In genomic region chr6:54811546-54812250, GRCm38 (mm10) we compare ENCODE assay signal across 9 mouse cellular contexts. TPM values are rescaled to one million over a fixed set of nuclear protein-coding genes. Genes with fewer than 3 reads are reported as not detected.
A peak's percentile ranks its signal among the peaks of the same experiment; 100 is the strongest.
DNase-seq lines count a peak whose midpoint lies in the region; ATAC-seq and TF ChIP-seq lines count a peak whose summit lies in the region.
"Had no signal": no experiment of that assay in that cellular context is flagged by ENCODE, and none has a peak within 500 bp of the region (broad histone marks: within the 10 kb centered on the region; RNA-seq: fewer than 3 reads in every experiment).

No protein-coding gene starts in this region.

- DNase-seq in midbrain, embryonic 11.5 days (ENCODE audit: low spot score, missing footprints), result peak; percentile 60
- DNase-seq in cerebellum, adult 11-12 months, result peak; percentile 51
- DNase-seq in gastrocnemius, postnatal 4 days (ENCODE audit: low spot score in 2 of 2), result peak; percentile 23 to 50
- peak; percentile 76 for DNase-seq in kidney, postnatal 14 days
- DNase-seq in lung, postnatal 0 days (ENCODE audit: low spot score), result peak; percentile 83
- DNase-seq in skeletal muscle tissue, adult 2 months (ENCODE audit: low read depth, low spot score), result peak; percentile 60
- DNase-seq in thymus, postnatal 0 days (ENCODE audit: low spot score), result no peak

- no peak overlapping the region for H3K4me2 ChIP-seq in midbrain, embryonic 11.5 days
- no peak overlapping the region for H3K4me2 ChIP-seq in midbrain, embryonic 13.5 days (replicated peaks)
- peak overlapping the region; percentile 28 for H3K4me2 ChIP-seq in lung, postnatal 0 days (replicated peaks; ENCODE audit: low read depth, low read length)
- H3K4me2 ChIP-seq: liver, embryonic 15.5 days had no signal

- 88% methylated on average over 11 of the region's 11 CpGs for WGBS in midbrain, embryonic 11.5 days
- WGBS in midbrain, embryonic 13.5 days, result 79% methylated on average over 11 of the region's 11 CpGs
- 29% methylated on average over 11 of the region's 11 CpGs for WGBS in lung, postnatal 0 days

- no peak for TF ChIP-seq CTCF in lung, postnatal 0 days (IDR thresholded peaks at IDR 0.05)

- no peaks in the 10 kb centered on the region for H3K9me3 ChIP-seq in midbrain, embryonic 11.5 days (ENCODE audit: control insufficient read depth, low read length)
- H3K9me3 ChIP-seq in midbrain, embryonic 13.5 days, result no peaks in the 10 kb centered on the region
- no peaks in the 10 kb centered on the region for H3K9me3 ChIP-seq in lung, postnatal 0 days (ENCODE audit: low read length)
- H3K9me3 ChIP-seq: liver, embryonic 15.5 days had no signal

- H3K4me1 ChIP-seq in midbrain, embryonic 11.5 days (ENCODE audit: control insufficient read depth, insufficient read depth, low read length), result no peaks in the 10 kb centered on the region; the same call in 1 of the 2 replicates
- H3K4me1 ChIP-seq in midbrain, embryonic 13.5 days (replicated peaks), result 0 out of 2 replicates have a peak, but pooled peaks cover 3% of the 10 kb centered on the region
- H3K4me1 ChIP-seq in lung, postnatal 0 days (ENCODE audit: insufficient read depth, low read depth, low read length), result peaks cover 17% of the 10 kb centered on the region; the same call in 1 of the 2 replicates

- no peak for ATAC-seq in midbrain, embryonic 11.5 days (ENCODE audit: low FRiP score)
- no peak for ATAC-seq in midbrain, embryonic 13.5 days
- peak; percentile 2; the same call in 1 of the 2 replicates for ATAC-seq in lung, postnatal 0 days

- H3K27me3 ChIP-seq in midbrain, embryonic 11.5 days (ENCODE audit: control insufficient read depth, insufficient read depth, low read length), result no peaks in the 10 kb centered on the region
- H3K27me3 ChIP-seq in midbrain, embryonic 13.5 days, result no peaks in the 10 kb centered on the region; the same call in 1 of the 2 replicates
- no peaks in the 10 kb centered on the region for H3K27me3 ChIP-seq in lung, postnatal 0 days (replicated peaks; ENCODE audit: insufficient read depth, low read length)
- H3K27me3 ChIP-seq: liver, embryonic 15.5 days had no signal

- H3K27ac ChIP-seq in midbrain, embryonic 11.5 days (ENCODE audit: low read depth, low read length), result no peak overlapping the region
- H3K27ac ChIP-seq in midbrain, embryonic 13.5 days, result no peak overlapping the region
- H3K27ac ChIP-seq in lung, postnatal 0 days (ENCODE audit: low read length), result peak overlapping the region; percentile 47
- H3K27ac ChIP-seq: liver, embryonic 15.5 days had no signal

- TF ChIP-seq EP300 in lung, postnatal 0 days (IDR thresholded peaks at IDR 0.05), result no peak

- no peaks in the 10 kb centered on the region for H3K36me3 ChIP-seq in midbrain, embryonic 11.5 days (ENCODE audit: control insufficient read depth, insufficient read depth, low read length)
- no peaks in the 10 kb centered on the region for H3K36me3 ChIP-seq in midbrain, embryonic 13.5 days
- H3K36me3 ChIP-seq in lung, postnatal 0 days (ENCODE audit: insufficient read depth, low read length), result no peaks in the 10 kb centered on the region
- H3K36me3 ChIP-seq: liver, embryonic 15.5 days had no signal

- H3K4me3 ChIP-seq in midbrain, embryonic 11.5 days (ENCODE audit: low read depth, low read length), result no peak overlapping the region
- no peak overlapping the region for H3K4me3 ChIP-seq in midbrain, embryonic 13.5 days (replicated peaks)
- H3K4me3 ChIP-seq in lung, postnatal 0 days (ENCODE audit: low read depth, low read length), result no peak overlapping the region
- H3K4me3 ChIP-seq: liver, embryonic 15.5 days had no signal

- no peak overlapping the region for H3K9ac ChIP-seq in midbrain, embryonic 11.5 days (ENCODE audit: low read length)
- H3K9ac ChIP-seq in midbrain, embryonic 13.5 days (replicated peaks), result no peak overlapping the region
- no peak overlapping the region for H3K9ac ChIP-seq in lung, postnatal 0 days (replicated peaks; ENCODE audit: low read depth)
- H3K9ac ChIP-seq: liver, embryonic 15.5 days had no signal

RNA-seq across cellular contexts. Expression of gene Znrf2, which starts 5.0 kb away (rescaled TPM):
- 2.9 and 3.5 TPM in 2 replicates for polyA plus RNA-seq in midbrain, embryonic 11.5 days (2014; fragmentation: Nextera tagmentation; extraction: Ambion mirVana)
- polyA plus RNA-seq in midbrain, embryonic 13.5 days (2015; fragmentation: Nextera tagmentation; extraction: Ambion mirVana), result 6.0 and 6.4 TPM in 2 replicates
- 10 to 100 TPM; 10.9 to 11.0 TPM for total RNA-seq in gastrocnemius, postnatal 4 days (2021)
- 4.6 and 5.7 TPM in 2 replicates for polyA plus RNA-seq in lung, postnatal 0 days (2015; fragmentation: Nextera tagmentation; extraction: Ambion mirVana)
- polyA plus RNA-seq in thymus, postnatal 0 days (2015; fragmentation: Nextera tagmentation; extraction: Ambion mirVana), result 14.9 and 20.8 TPM in 2 replicates
